Mouse (Mus musculus) ES-Bruce4 (cell line): ENCODE results near the gene P2ry13.

ENCODE experiments used
- CTCF ChIP-seq: IDR thresholded peaks from one replicate; pipeline ENCODE4 v1.8.1; 2011; ENCODE audit warnings: low read depth, low read length
- EP300 ChIP-seq: IDR thresholded peaks from 2 replicates; pipeline ENCODE4 v1.6.1; 2011; ENCODE audit warnings: low read depth, low read length; ENCODE audit not compliant: insufficient read depth
- POLR2A ChIP-seq: IDR thresholded peaks from one replicate; pipeline ENCODE4 v1.8.1; 2011; ENCODE audit warnings: low read length; ENCODE audit not compliant: insufficient read depth

DNA sequence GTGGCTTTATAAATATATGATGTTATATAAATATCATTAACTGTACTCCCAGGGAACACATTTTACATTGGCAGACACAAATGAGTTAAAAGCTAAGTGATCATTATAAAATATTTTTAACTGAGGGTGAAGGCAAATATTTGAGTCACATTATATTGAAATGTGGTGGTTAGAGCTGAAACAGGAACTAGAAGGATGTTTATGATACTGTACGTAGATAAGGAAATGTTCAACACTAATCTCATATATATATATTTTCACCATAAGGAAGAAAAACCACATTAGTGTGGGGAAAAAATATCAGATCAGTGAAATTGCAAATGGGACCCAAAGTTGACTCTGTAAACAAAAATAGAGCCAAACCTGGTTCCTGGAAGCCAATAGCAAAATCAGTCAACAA, 50.2 kb downstream of the P2ry13 start:
- TF ChIP-seq POLR2A (no peak), CTCF (no peak), EP300 (no peak)
